Mouse (Mus musculus): ENCODE measurements at regions not wholly inside any gene's neighbourhood (a gene's known extent, or its start where the extent isn't known, plus 50 kb on each side); places are given as distances from the start of the nearest gene placed in this dataset.
"Not testable (repeated sequence)": the region's sequence is repeated elsewhere in the genome, so short reads cannot be mapped to it uniquely, and the experiment has no call there.

DNA sequence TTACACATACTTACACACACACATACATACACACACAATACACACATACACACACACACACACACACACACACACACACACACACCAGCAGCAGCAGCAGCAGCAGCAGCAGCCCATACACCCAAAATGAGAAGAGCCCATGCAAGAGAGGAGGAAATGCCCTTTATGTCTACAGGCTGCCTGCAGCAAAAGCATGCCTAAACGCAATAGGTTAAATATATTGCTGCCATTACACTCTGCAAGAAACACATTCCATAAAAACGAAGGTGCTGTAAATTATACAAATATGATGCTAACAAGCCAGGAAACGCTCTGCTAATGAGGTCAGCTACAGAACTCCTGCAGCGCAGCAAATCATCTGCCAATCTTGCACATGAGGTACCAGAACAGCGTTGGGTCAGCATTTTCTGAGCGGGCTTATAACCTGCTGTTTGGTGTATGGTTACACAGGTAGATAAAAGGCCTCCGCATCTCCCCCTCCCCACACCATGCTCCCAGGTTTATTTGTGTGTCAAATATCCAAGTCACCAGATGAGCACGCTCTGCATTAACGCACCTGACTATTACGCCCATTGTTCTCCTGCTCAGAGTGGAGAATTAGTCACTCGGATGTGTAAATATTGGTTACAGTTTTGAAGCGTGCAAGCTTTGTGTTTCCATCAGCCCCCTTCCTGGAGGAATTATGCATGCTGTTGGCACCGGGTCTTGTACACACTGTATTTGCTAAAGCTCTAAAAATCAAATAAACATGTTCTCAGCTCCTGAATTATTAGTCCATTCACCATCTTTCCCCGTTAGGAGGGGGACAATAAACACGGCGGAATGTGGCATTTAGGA is 214.0 kb upstream of the Zfp703 start:
- DNase-seq: no peak

DNA sequence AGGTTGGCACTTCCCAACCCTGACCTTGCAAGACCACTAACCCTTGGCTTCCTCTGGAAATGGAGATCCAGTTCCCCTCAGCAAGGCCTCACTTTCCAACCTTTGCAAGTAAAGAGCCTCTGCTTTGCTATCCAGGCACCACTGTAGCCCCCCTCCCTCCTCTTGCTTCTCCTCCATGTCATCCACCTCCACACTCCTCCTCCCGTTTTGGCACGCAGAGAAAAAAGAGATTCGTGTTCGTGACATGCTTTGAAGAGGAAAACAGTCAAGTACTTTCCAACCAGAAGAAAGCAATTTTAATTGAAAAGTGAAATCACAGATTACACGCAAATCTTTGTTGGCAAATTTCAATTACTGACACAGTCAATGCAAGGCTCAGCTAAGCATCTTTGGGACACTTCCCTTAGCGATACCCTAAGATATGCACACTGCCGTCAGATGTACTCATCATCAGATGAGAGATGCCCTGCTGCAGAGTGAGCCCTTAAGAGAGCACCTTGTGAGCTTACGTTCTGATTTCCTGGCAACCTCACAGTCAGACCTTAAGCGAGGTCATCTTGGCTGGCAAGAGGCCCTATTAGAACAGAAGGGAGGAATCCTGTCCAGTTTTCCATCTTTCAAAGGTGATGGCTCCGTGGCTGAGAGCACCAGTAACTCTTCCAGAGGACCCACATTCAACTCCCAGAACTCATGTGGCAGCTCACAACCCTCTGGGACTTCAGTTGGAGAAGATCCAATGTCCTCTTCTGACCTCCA is 208.5 kb upstream of the Zfp703 start:
- no peak for DNase-seq

DNA sequence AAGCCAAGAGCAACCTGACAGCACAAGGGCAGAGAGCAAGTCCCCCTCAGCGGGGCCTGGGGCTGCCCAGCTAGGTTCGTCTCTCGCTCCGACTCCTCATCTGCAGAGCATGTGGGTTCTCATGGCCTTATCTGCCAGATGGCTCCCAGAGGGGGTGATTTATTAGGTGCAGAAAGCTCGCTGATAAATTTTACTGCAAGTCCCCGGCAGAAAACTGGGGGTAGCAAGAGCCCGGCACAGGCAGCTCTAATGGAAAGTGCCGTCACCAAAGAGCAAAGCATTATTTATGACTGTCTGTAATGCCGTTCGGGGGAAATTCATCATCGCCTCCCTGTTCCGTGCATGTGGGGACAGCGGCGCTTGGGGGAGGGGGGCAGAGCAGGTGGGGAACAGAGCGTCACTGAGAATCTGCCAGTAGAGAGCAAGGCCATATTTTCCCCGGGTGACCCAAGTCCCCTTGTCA is 206.7 kb upstream of the Zfp703 start:
- no peak for DNase-seq

DNA sequence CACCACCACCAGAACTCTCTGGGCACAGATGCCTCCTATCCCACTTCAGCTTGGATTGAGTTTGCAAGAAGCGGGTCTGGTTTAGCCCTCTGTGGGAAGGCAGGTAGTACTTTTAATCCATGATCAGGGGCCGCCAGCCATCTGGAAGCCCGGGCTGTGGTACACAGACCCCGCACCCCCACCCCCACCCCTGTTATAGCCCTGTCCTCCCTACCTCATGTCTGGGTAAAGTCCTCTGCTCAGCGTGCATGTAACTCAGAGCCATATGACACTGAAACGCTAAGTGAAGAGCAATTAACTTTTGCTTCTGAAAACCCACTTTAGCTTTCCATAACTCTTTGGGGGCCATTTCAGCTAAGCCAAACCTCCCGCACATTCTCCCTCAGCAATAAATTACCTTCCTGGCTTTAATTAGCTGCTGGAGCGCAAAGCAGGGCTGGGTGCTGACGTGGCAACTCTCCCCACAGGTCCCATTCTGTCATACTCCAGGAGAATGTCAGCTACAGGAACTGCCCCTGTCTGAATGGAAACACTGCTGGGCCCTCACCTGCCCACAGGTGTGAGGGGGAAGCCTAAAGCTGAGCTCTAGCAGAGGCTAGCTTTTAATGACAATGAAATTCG is 198.1 kb upstream of the Zfp703 start:
- DNase-seq: no peak

DNA sequence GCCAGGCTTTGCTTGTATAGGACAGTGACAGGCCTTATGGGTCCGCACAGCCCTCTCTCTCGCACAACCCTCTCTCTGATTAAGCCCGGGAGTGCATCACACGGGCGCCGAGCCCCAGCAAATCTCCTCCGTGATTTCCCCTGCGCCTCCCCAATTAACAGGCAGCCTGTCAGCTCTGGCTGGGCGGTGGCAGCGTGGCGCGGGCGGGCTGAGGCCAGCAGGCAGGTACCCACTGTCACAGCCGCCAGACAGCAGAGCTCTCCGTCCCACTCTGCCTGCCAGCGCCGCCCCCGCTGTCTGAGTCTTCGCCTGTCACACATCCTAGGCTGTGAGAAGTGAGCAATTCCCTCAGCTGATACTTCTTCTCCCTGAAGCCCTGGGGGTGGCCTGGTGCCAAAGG is 196.6 kb upstream of the Zfp703 start:
- no peak for DNase-seq

DNA sequence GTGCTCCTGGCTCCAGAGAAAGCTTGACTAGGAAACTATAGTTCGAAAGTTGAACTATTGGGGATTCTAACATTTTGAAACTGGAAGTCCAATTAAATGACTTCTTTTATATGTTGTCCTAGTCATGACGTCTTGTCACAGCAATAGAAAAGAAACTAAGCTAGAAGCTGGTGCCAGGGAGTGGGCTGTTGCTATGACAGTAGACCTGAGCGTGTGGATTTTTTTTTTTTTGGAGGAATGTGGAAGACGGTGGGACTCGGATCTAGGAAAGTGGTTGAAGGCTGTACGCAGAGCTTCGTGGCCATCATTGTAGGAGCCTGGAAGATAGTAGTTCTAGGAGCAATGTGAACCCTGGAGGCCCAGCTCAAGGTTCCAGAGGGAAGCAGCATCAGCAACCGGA is 194.2 kb upstream of the Zfp703 start:
- not testable (repeated sequence) for DNase-seq

DNA sequence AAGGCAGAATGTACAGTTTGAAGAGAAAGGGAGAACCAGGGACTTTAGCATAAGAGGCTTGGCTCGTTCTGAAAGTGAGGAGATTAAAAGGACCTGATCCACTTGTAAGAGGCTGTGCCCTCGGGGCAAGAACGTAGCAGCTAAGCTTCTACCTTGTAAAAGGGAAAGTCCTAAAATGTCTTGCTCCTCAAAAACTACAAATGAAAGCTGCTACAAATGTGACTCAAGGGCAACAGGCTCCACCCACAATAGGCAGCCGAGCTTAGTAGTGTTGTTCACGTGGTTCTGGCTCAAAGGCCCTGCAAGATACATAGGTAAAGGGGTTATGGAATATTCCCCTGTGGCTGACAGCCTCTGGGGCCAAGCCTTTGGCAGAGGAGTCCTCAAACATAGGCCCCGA is 192.7 kb upstream of the Zfp703 start:
- DNase-seq: no peak

DNA sequence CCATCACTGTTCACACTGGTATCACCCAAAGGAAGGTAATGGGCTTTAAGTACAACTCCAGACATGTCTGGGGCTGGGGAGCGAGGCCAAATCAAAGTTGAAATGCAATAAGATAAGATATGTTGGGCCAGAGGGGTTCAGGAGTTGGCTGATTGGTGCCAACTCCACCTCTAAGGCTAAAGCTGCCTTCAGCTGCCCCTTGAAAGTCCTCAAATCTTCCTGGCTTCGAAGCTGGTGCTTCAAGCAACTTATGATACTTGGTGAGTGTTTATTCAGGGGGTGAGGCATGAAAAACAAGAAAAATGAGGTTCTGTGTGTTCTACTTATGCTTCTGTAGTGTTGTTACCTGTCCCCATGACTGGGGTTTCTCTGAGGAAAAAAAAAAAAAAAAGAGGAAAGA is 185.3 kb upstream of the Zfp703 start:
- no peak for DNase-seq

DNA sequence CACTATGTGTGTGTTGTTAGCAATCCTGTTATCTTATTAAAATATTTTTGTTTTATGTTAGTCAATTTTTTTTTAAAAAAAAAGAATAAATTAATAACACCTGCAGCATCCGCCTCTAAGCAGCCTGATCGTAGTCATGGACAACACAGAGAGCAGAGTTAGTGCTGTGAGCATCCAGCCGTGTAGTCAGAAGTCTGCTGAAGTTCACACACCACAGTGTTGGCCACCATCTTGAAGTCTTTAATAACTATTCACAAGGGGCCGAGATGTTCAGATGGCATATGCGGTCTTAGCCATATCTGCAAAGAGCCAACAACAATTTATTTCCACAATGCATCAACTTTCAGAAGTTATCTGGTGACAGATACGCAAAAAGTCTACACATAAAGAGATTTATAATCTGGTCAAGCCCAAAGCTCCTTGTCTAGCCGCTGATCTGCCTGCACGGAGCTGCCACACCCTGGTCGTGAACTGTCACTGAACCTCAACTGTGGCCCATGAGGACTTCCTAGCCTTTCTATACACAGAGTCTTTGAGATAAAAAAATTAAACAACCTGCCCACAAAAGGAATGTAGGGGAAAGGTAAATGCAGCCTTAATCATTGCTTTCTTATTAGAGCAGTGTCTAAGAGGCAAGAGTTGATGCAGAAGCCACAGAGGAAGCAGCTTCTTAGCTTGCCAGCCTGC is 183.4 kb upstream of the Zfp703 start:
- DNase-seq: no peak

DNA sequence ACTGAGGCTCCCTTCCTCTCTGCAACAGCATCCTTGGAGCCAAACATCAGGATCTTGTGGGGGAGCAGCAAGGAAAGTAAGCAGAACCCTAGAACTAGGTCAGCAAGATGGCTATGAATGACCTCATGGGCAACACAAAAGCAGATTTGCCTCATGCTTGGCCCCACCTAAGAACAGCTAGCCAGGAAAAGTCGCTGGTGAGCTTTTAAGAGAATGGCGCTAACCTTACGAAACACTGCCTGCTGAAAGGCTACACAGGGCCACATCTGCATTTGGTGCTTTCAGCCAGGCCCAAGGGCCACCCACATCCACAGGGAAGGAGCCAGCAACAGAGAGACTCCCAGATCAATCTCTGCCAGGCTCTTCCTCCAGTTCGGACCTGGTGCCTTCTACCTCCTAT is 182.7 kb upstream of the Zfp703 start:
- DNase-seq: no peak

DNA sequence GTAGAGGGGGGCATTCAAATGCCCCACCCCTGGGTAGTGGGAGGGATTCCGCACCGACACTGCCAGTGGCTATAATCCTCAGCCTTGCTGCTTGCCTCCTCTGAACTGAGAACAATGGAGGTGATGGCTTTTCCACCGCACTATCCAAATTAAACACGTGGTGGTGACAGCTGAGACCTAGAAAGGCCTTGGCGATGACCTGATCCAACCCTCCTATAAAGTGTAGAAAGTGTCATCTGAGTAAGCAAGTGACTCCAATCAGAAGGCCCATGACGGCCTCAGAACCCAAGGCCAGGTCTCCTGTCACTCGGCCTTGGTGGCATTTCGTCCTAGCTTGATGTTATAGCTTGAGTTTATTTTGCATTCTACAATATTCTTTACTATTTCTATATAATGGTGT is 181.5 kb upstream of the Zfp703 start:
- no peak for DNase-seq

DNA sequence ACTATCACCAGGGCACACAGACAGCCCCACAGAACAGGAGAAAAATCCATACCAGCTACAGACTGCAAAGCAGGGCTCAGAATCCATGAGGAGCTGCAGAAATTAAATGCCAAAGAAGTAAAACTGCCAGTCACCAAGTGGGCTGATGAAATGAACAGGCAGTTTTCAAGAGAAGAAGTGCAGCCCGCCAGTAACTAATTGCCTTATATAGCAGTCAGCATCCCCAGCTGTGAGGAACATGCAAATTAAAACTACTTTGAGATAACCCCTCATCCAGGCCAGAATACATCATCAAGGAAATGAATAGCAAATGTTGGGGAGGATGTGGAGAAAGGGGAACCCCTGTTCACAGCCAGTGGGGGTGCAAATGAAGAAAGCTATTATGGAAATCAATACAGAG is 177.3 kb upstream of the Zfp703 start:
- no peak for DNase-seq

DNA sequence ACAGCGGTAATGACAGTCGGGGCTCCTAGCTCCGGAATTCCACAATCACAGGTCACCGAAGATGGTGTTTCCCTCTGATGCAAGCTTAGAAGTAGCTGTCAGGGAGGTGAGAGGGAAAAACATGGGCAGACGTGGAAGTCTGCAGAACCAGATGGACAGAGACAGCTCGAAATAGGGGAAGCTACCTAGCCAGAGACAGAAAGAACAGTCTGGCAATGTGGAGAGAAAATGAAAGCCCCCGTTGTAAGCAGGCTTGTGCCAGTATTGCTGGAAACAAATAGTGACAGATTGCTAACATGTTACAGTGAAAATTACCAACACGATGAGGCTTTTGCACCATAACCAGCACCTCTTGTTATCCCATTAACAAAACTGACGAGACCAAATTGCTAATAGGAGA is 173.0 kb upstream of the Zfp703 start:
- no peak for DNase-seq

DNA sequence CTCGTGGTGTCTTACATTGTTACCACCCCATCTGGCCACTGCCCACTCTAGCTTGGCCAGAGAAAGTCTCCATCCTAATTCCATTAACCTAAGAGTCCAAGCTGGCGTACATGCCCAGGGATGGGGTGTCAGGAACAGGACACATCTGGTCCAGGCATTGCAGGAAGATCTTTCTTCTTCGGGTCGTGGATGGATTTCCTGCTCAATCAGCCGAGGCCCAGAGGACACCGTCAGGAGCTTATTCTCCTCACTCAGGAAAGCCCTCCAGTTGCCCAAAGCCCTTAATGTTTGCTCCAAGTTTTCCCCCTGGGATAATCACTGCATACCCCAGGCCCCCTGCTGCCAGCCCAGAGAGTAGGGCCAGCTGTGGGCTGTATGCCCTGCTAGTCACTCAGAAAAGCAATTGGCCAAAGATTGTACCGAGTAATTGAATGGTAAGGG is 172.2 kb upstream of the Zfp703 start:
- DNase-seq: no peak

DNA sequence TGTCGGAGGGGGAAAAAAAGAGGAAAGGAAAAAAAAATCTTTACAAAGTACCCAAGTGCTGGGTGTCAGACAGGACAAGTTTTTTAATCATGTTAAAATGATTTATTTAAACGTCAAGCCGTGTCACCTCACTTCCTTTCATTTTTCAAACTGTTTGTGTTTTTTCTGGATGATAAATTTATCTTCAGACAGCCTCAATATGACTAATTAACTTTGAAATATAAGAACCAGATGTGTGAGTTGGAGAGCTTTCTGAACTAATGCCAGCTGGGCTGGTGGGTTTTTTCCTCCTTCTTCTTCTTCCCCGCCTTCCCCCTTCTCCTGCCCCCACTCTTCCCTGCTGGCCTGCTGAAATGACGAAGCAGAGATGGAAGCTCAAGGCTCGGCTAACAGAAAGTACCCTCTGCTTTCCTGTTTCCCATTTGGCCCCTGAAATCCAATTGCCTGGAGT is 171.7 kb upstream of the Zfp703 start:
- no peak for DNase-seq

DNA sequence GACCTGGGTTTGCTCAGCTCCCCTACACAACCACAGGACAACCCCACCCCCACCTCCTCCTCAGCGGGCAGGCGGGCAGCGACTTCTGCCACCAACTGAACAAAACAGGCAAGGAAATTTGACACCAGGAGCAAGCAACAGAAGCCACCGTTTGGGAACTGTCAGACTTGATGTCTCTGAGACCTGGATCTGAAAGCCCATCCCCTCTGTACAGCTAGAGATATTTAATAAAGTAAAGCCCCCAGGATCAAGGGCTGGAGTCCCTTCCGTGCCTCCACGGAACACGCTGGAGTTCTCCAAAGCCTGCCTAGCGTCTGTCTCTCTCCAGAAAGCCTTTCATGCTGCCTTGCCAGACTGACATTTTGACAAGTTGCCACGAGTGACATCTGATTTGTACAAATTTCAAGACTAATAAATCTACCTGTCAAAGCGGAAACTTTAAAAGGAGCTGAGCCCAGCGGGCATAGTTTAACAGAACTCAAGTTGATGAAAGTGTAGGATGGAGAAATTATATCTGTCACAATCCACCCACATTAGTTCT is 168.9 kb upstream of the Zfp703 start:
- DNase-seq: no peak

DNA sequence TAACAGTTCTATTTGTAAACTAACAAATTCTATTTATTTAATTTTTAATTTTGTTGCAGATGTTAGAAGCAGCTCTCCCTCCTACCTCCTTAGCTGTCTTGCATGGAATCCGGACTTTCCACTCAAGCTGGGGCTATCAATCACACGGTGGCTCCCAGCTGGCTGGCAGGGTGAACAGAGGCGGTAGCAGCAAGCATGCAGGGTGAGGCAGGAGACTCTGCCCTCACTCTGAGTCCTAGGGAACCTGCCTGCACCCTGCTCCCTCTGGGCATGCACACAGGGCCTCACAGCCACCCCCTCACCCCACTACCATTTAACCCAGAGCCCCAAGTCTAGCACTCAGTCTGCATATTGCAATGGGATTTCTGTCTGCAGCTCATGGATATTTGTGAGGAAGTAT is 168.4 kb upstream of the Zfp703 start:
- no peak for DNase-seq

DNA sequence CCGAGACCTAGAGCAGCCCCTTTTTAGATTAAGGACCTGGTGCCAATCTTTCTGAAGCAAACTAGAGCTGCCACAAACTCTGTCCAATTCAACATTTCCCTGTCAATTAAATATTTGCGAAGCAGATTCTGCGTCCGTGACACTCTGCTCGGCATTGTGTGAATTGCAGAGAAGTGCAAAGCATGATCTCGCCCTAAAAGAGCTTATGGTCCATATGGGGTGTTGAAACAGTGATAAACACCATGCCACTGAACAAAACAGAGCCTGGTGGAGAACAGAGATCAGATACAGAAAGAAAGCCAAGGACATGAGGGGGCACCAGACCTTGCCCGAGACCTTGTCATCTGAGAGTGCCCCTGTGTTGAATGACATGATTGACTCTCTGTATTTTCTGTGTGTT is 167.2 kb upstream of the Zfp703 start:
- no peak for DNase-seq

DNA sequence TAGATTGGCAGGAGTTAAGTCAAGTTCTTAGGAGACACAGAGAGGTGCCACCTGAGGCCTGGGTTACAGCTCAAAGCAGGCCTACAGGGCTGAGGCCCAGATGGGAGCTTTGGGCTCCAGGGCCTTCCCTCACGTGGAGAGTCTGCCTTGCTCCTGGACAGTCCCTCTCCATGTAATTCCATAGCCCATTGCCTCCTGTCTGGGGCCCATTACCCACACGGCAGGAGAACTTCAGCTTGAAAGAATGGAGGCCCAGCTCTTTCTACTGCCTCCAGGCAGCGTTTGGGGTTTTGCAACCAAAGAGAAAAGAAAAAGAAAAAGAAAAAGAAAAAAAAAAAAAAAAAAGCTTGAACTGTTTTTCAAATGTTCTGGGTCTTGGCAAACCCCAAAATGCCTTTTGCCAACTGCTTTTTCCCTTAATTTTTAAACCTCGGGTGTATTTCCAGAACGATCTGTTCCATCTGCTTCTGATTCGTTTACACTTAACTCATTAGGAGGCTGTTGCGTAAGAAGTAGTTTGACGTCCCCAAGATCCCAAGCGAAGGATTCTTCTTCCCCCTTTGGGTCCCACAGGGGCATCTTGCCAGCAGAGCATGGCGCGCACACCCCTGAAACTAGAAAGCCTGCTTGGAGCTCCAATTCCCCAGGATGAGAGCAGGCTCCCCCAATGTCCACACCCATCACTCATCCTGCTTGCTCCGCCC is 165.4 kb upstream of the Zfp703 start:
- DNase-seq: no peak

DNA sequence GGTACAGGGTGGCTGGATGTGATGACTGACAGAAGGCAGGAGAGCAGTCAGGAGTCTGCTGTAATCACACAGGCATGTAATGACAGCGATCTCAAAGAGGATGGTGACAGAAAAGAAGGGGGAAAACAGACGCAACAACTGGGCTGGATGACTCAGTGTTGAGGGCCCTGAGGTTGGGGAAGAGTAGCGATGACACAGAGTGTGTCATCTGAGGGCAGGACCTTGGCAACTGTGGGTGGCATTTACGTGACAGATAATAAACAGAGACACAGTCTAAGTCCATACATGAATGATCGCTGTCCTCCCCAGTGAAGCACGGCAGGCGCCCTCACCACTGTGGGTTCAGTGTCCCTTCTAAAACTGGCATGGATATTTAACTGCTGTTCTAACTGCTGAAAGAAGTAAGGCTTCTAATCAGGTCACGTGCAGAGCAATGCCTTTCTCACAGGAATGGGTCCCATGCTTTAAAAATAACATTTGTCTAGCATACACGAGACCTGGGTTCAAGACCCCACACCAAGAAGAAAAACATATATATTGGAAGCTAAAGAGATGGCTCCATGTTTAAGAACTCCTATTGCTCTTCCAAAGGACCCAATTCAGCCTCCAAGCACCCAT is 163.8 kb upstream of the Zfp703 start:
- DNase-seq: no peak

DNA sequence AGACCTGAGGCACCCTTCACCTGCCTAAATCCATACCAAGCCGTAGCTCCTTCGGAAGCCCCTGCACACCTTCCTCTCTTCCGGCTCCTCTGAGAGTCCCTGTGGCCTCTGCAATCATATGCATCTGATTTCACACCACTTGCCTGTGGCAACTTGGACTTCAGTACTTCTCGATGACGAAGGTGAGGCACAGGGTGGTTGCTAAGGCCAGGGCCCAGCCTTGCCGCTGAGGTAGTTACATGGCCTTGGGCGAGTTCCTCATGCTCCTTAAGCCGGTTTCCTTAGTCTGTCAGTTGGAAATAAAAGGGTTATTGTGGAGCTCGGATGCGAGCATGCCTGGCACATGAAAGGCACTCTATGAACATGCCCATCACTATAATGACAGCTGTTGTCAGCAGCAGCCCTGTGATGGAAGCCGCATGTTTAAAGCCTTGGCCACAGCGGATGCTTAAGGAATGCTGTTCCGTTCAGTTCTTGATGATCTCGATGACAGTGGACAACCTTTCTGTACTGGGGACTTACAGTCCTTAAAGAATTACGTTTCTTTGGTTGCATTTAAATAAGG is 162.0 kb upstream of the Zfp703 start:
- DNase-seq: no peak

Measured in thymus, postnatal 14 days (tissue).